Mouse (Mus musculus): ENCODE data around the gene Vsig2.

Vsig2 gene

DNA sequence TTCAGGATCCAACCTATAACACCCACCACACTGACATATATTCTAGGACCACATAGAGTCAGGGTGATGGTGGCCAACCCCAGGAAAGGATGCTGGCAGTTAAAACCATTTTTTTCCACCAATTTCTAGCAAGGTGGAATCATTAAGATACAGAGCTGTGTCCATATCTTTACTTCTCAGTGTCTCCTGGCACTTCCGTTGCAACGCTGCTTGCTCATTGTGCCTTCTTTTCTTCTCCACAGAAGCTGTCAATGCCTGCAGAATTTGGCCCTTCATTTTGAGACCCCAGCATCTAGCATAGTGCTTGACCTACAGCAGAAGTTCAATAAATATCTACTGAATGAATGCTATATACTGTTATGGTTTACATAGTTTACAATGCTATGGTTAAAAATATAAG lies 28.0 kb downstream of the Vsig2 start:
- no peak for DNase-seq (ENCODE audit: low spot score)

DNA sequence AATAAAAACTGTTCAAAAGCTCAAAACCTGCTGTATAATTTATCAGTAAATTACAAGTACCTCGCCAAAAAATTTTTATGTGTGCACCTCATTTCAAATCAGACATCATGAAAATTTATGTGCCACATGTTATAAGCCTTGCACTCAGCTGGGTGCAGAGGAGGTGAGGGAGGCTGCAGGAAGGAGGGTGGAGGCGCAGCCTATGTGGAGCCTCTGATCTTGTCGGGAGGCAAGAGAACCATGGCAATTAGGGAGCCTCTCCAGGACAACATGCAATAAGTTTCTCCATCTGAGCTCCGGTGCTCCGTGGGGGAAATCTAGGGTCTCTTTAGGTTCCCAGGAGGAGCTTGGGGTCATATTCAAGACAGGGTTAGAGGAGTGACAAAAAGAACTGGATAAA lies 28.4 kb downstream of the Vsig2 start:
- DNase-seq (ENCODE audit: low spot score) = no peak

DNA sequence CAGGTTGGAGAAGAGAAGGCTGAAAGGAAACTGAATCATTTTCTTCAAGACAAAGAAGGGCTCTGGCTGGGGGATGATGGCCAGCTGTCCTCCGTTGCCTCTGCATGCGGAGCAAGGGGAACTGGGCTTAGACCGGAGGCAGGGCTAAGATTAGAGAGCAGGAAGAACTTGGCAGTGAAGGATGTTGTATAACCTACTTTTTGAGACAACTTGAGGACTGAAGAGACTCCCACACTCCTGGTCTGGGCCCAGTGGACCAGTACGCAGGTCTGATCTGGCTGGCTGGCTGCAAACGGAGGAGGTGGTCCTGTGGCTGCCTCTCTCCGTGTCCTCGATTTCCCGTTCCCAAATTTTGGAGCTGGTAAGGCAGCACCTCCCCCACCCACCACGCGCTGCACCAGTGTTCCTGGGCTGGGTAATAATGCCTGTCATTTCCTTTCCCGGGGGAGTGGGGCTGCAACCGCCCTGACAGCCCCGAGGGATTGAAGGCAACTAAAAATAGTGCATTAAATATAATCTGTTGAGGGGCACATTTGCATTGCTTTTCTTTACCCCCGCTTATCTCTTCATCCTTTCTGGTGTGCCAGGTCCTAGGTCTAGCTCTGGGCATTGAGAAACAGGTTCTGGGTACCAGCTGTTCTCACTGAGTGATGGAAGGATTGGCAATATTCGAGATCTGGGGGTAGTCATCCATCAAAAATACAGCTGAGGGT lies 29.0 kb downstream of the Vsig2 start:
- DNase-seq (ENCODE audit: low spot score) = peak; percentile 9

DNA sequence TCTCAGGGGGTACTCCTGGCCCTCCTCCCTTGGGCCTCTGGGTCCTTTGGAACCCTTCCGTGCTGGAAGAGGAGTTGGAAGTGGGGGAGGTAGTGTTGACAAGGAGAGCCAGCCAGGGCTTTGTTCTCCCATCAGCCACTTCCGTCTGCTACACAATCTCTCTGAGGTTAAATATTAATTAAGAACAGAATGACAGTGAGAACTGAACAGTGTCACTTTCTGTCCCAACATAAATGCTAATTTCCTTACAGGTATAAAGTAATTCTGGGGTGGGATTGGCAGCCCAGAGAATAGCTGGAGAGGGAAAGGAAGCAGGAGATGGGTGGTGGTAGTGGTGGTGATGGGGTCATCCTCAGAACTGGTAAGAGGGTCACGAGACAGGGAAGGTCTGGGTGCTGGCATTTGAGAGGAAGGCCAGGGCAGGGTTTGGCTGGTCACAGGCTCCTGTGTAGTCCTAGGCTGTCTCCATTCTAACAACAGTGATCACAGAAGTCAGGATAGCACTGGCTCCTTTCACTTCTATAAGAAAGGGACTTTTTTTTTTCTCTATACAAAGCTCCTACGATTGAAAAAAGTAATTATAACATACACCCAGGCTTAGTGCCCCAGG lies 29.7 kb downstream of the Vsig2 start:
- no peak for DNase-seq (ENCODE audit: low spot score)

DNA sequence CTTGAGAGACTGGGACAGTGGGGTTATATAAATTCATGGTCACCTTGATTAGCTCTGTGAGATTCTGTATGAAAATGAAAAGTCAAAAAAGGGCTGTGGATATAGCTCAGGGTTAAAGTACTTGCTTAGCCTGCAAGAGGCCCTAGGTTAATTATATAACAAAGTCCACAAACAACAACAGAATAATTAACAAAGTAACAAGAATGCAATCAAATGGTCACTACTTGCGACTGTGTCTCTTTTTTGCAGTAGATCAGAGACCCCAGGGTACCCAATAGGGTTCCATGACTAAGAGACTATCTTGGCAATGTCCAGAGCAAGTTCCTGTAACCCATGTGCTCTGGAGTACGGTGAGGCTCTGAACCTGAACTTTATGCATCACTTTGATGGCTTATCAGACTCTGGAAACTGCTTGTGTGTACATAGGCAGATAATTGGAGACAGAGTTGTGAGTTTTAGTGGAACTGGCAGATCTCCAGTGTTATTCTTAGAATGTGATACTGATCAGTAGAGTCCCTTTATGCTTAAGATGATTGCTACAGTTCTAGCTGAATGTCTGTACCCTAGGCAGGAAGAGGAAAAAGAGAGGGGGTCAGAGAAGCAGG lies 30.3 kb downstream of the Vsig2 start:
- DNase-seq (ENCODE audit: low spot score) = no peak

DNA sequence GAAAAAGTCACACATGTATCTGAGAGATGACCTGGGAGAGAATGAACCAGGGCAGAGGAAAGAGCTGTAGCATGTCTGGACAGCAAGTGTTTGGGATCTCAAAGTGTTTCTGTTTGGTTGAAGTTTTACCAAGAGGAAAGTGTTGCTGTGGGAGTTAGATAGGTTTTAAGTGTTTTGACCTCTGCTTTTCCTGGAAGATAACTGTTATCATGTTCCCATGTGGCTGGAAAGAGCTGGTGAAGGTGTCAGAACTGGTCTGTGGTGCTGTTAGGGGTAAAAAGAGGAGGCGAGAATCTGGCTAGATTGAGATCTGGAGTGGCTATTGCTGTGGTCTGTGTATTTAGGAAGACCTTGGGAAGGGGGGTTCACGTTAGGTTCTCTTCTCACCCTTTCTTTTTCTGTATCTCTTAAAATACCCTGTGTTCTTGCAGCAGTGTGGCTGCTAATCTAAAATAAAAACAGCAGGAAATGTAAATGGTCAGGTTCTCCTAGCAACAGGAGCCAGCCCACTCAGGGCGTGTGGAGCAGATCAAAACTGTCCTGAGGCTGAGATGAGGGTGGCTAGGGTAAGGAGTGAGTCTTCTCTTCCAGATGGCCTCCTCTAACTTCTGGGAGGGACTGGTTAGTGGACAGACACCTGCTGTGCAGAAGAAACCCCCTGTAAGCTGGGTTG lies 33.3 kb downstream of the Vsig2 start:
- DNase-seq (ENCODE audit: low spot score) = no peak

DNA sequence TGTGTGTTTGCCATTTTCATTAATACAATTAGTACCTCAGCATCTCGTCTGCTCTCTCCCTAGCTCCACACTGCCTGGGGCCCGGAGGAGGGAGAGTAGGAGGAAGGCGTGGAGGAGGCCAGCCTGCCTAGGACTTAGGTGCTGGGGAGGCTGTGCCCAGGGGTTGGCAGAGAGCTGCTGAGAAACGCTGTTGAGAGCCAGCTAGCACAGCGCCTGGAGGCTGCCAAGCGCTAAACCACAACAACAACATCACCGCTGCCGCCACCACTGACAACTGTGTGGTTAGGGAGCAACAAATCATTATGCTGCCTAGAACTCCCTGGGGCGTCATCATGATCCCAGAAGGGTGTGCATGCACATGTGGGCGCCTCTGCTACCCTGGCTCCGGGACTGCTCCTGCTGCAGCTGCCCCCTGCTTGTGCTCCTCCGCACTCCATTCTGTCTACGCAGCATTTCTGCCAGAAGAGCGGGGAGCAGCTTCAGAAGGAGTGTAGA lies 37.4 kb downstream of the Vsig2 start:
- DNase-seq (ENCODE audit: low spot score) = peak; percentile 29

DNA sequence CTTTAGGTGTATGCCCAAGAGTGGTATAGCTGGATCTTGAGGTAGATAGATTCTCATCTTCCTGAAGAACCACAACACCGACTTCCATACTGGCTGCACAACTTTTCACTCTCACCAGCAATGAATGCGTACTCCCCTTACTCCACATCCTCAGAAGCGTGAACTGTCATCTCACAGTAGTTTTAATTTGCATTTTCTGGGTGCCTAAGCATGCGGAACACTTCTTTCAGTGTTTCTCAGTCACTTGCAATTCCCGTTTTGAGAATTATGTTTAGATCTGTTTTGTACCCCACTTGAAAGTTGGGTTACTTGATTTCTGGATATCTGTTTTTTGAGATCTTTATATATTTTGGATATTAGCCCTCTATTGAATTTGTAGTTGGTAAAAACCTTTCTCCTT lies 44.5 kb downstream of the Vsig2 start:
- DNase-seq (ENCODE audit: low spot score) = no peak

DNA sequence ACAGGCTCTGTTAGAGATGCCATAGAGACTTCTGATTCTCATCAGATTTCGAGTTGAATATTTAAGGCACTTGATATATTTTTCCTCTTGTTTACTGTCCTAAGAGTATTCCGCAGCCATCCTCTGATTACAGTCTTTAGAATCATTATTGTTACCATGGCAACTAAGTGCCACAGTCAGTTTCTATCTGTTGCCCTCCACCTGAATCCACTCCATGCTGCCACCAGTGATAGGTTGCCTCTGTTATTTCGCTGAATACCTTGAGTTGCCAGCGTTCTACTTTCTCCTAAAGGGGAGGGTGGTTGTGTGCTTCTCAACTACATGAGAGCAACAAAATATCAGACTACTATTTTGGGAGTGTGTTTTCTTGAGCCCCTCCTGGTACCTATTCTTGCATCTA lies 47.7 kb downstream of the Vsig2 start:
- DNase-seq (ENCODE audit: low spot score) = no peak

DNA sequence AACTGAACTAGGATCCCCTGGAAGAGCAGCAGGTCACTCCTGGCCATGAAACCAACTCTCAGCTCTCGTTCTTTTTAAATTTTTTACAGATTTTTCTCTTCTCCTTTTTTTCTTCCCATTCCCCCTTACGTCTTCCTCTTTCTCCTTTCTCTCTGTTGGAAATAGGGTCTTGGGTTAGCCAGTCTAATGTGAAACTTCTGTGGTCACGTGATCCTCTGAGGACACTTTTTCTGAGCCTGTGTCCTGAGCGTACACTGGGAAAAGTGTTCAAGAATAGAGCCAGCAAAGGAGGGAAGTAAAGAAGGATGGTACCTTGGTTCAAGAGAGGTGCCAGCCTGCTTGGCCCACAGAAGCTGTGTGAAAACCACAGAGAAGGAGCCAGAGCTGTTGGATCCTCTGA lies 51.3 kb downstream of the Vsig2 start:
- no peak for DNase-seq (ENCODE audit: low spot score)

DNA sequence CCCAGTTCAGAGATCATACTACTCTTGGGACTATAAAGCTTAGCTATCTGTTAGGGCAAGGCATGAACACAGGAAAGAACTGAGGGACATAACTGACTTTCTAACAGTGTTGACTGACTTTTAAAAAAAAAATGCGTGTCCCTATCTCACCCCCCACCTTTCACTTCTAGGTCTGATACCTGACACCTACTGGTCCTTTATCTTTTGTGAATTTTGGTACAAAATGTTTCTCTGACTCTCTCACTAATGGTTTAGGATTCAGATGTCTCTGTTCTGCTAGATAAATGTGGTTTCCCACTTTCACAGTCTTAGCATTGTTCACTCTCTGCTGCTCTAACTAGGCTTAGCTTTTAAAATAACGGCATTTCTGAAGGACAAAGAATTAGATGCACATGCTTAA lies 53.0 kb downstream of the Vsig2 start:
- no peak for DNase-seq (ENCODE audit: low spot score)

DNA sequence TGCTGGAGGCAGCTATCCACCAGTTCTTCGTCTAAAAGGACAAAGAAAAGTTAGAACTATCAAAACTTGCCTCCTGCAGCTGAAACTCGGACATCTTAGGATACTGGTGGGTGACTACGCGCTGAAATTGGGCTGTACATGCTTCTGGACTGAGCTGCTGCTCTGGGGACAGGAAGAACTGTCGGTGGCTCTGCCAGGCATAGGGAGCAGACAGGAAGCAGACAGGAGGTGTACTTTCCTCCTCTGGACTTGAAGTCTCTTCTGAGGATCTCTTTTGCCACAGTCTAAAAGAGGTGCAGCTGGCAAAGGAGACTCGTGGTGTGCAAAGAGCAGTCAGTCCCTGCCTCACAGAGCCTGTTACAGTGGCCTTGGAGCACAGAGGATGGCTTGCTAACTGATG lies 53.6 kb downstream of the Vsig2 start:
- DNase-seq (ENCODE audit: low spot score) = no peak

DNA sequence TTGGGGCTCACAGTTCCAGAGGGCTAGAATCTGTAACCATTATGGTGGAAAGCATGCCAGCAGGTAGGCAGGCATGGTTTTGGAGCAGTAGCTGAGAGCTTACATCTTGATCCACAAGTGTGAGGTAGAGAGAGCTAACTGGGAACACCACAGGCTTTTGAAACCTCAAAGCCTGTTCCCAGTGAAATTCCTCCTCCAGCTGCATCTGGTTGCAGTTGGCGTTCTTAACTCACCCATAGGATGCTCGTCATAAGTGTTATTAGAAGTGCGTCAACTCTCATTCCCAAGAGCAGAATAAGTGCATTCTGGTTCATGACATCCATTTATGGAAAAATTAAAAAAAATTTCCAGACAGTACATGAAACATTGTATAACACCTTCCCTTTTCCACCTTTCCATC lies 54.6 kb downstream of the Vsig2 start:
- DNase-seq (ENCODE audit: low spot score) = no peak

Data from adipocyte (in vitro differentiated cells).